In genomic region chr6:116676355-116676913, GRCm38 (mm10) we compare ENCODE assay signal across 19 mouse cellular contexts. TPM values are rescaled to one million over a fixed set of nuclear protein-coding genes. Genes with fewer than 3 reads are reported as not detected.
A peak's percentile ranks its signal among the peaks of the same experiment; 100 is the strongest.
DNase-seq lines count a peak whose midpoint lies in the region; ATAC-seq and TF ChIP-seq lines count a peak whose summit lies in the region.
"Had no signal": no experiment of that assay in that cellular context is flagged by ENCODE, and none has a peak within 500 bp of the region (broad histone marks: within the 10 kb centered on the region; RNA-seq: fewer than 3 reads in every experiment).

No protein-coding gene starts in this region.

- WGBS in heart, embryonic 10.5 days, result 53% methylated on average over 10 of the region's 10 CpGs
- 62% methylated on average over 10 of the region's 10 CpGs for WGBS in liver, embryonic 11.5 days
- 79% methylated on average over 10 of the region's 10 CpGs for WGBS in thymus, adult 2 months
- WGBS in midbrain, embryonic 11.5 days, result 86% methylated on average over 10 of the region's 10 CpGs

- no peak for TF ChIP-seq POLR2A in thymus, adult 2 months (IDR thresholded peaks at IDR 0.05; ENCODE audit: control insufficient read depth, extremely low read depth, insufficient read depth, low read length, poor library complexity)

- H3K9me3 ChIP-seq in heart, embryonic 10.5 days, result no peaks in the 10 kb centered on the region
- H3K9me3 ChIP-seq in liver, embryonic 11.5 days (ENCODE audit: control insufficient read depth, low read length), result no peaks in the 10 kb centered on the region
- no peaks in the 10 kb centered on the region for H3K9me3 ChIP-seq in midbrain, embryonic 11.5 days (ENCODE audit: control insufficient read depth, low read length)
- H3K9me3 ChIP-seq: embryonic facial prominence, embryonic 10.5 days; forebrain, embryonic 15.5 days; limb, embryonic 10.5 days; neural tube, embryonic 13.5 days; stomach, embryonic 15.5 days had no signal

- peaks cover 17% of the 10 kb centered on the region for H3K27me3 ChIP-seq in heart, embryonic 10.5 days (ENCODE audit: insufficient read depth, poor library complexity, severe bottlenecking)
- no peaks in the 10 kb centered on the region for H3K27me3 ChIP-seq in liver, embryonic 11.5 days (replicated peaks; ENCODE audit: control insufficient read depth, insufficient read depth, low read length)
- no peaks in the 10 kb centered on the region for H3K27me3 ChIP-seq in thymus, adult 2 months (ENCODE audit: control insufficient read depth, insufficient read depth, low read length)
- H3K27me3 ChIP-seq in midbrain, embryonic 11.5 days (ENCODE audit: control insufficient read depth, insufficient read depth, low read length), result no peaks in the 10 kb centered on the region; the same call in 1 of the 2 replicates
- H3K27me3 ChIP-seq: forebrain, embryonic 15.5 days; Patski; stomach, embryonic 15.5 days had no signal

- H3K36me3 ChIP-seq in heart, embryonic 10.5 days, result no peaks in the 10 kb centered on the region
- no peaks in the 10 kb centered on the region for H3K36me3 ChIP-seq in liver, embryonic 11.5 days (ENCODE audit: control insufficient read depth, insufficient read depth, low read length)
- H3K36me3 ChIP-seq in thymus, adult 2 months (ENCODE audit: control insufficient read depth, insufficient read depth, low read length), result no peaks in the 10 kb centered on the region
- no peaks in the 10 kb centered on the region for H3K36me3 ChIP-seq in midbrain, embryonic 11.5 days (ENCODE audit: control insufficient read depth, insufficient read depth, low read length)
- H3K36me3 ChIP-seq: embryonic facial prominence, embryonic 10.5 days; forebrain, embryonic 15.5 days; limb, embryonic 10.5 days; neural tube, embryonic 13.5 days; stomach, embryonic 15.5 days had no signal

- peak overlapping the region; percentile 64 for H3K27ac ChIP-seq in heart, embryonic 10.5 days
- H3K27ac ChIP-seq in liver, embryonic 11.5 days (ENCODE audit: low read depth, low read length), result no peak overlapping the region
- H3K27ac ChIP-seq in thymus, adult 2 months (ENCODE audit: control insufficient read depth, insufficient read depth, low read length), result no peak overlapping the region
- no peak overlapping the region for H3K27ac ChIP-seq in midbrain, embryonic 11.5 days (ENCODE audit: low read depth, low read length)
- H3K27ac ChIP-seq: forebrain, embryonic 15.5 days; neural tube, embryonic 13.5 days; stomach, embryonic 15.5 days had no signal

- no peak overlapping the region for H3K9ac ChIP-seq in liver, embryonic 11.5 days (ENCODE audit: low read depth, low read length)
- H3K9ac ChIP-seq in midbrain, embryonic 11.5 days (ENCODE audit: low read length), result no peak overlapping the region
- H3K9ac ChIP-seq: forebrain, embryonic 15.5 days; neural tube, embryonic 13.5 days; stomach, embryonic 15.5 days had no signal

- peaks cover 70% of the 10 kb centered on the region for H3K4me1 ChIP-seq in heart, embryonic 10.5 days
- peaks cover 11% of the 10 kb centered on the region for H3K4me1 ChIP-seq in liver, embryonic 11.5 days (replicated peaks; ENCODE audit: control insufficient read depth, insufficient read depth, low read length)
- peaks cover 20% of the 10 kb centered on the region for H3K4me1 ChIP-seq in thymus, adult 2 months (replicated peaks; ENCODE audit: control insufficient read depth, insufficient read depth, low read length)
- peaks cover 10% of the 10 kb centered on the region for H3K4me1 ChIP-seq in midbrain, embryonic 11.5 days (ENCODE audit: control insufficient read depth, insufficient read depth, low read length)

- 0 out of 2 replicates have a peak overlapping the region, but pooled peaks have one; percentile 4 for H3K4me3 ChIP-seq in heart, embryonic 10.5 days
- no peak overlapping the region for H3K4me3 ChIP-seq in liver, embryonic 11.5 days (ENCODE audit: low read depth, low read length)
- H3K4me3 ChIP-seq in thymus, adult 2 months (ENCODE audit: control insufficient read depth, insufficient read depth, low read length), result no peak overlapping the region
- H3K4me3 ChIP-seq in midbrain, embryonic 11.5 days (ENCODE audit: low read depth, low read length), result no peak overlapping the region
- H3K4me3 ChIP-seq: embryonic facial prominence, embryonic 10.5 days; erythroblast, embryonic 14.5 days; forebrain, embryonic 15.5 days; limb, embryonic 10.5 days; neural tube, embryonic 13.5 days; stomach, embryonic 15.5 days had no signal

- TF ChIP-seq CTCF in thymus, adult 2 months (IDR thresholded peaks at IDR 0.05; ENCODE audit: borderline replicate concordance, control insufficient read depth, extremely low read depth, insufficient read depth, low read length, poor library complexity), result no peak

- no peak overlapping the region for H3K4me2 ChIP-seq in liver, embryonic 11.5 days
- H3K4me2 ChIP-seq in midbrain, embryonic 11.5 days, result no peak overlapping the region
- H3K4me2 ChIP-seq: forebrain, embryonic 15.5 days; neural tube, embryonic 13.5 days; stomach, embryonic 15.5 days had no signal

- no peak for ATAC-seq in liver, embryonic 11.5 days (replicated peaks; ENCODE audit: low FRiP score)
- no peak for ATAC-seq in midbrain, embryonic 11.5 days (ENCODE audit: low FRiP score)
- ATAC-seq: forebrain, embryonic 15.5 days; Patski had no signal

- DNase-seq in heart, embryonic 10.5 days (ENCODE audit: low spot score), result peak; percentile 80
- no peak for DNase-seq in heart, adult 9 months (ENCODE audit: low spot score in 2 of 2)
- DNase-seq in liver, result peak; percentile 22
- DNase-seq in liver, embryonic 11.5 days (ENCODE audit: low spot score), result no peak
- DNase-seq in thymus, postnatal 25 days, result peak; percentile 14
- DNase-seq in thymus, adult 2 months, result no peak
- DNase-seq in midbrain, embryonic 11.5 days (ENCODE audit: low spot score, missing footprints), result no peak
- DNase-seq in layer of hippocampus, adult 18-20 months (ENCODE audit: low spot score in 2 of 2), result no peak
- DNase-seq: cerebellum, adult 11 months; cerebellum, postnatal 36 days; heart, postnatal 36 days had no signal

RNA-seq across cellular contexts. Expression of gene Rassf4, which starts 2.7 kb away (rescaled TPM):
- polyA plus RNA-seq in heart, embryonic 10.5 days (2016; fragmentation: Nextera tagmentation; extraction: Ambion mirVana), result 5.5 and 7.2 TPM in 2 replicates
- polyA plus RNA-seq in liver, embryonic 11.5 days (2014; fragmentation: Nextera tagmentation; extraction: Ambion mirVana), result 4.8 and 4.9 TPM in 2 replicates
- polyA plus RNA-seq in thymus, adult 2 months (2012; rRNA removed), result 10.5 and 14.2 TPM in 2 replicates
- polyA plus RNA-seq in midbrain, embryonic 11.5 days (2014; fragmentation: Nextera tagmentation; extraction: Ambion mirVana), result 41.2 and 42.6 TPM in 2 replicates
- total RNA-seq in layer of hippocampus, adult 18-20 months (2021), result 1 to 10 TPM; 3.3 to 3.9 TPM

RNA-seq across cellular contexts. Expression of gene Depp1, which starts 26.0 kb away (rescaled TPM):
- polyA plus RNA-seq in heart, embryonic 10.5 days (2016; fragmentation: Nextera tagmentation; extraction: Ambion mirVana), result 5.5 and 6.0 TPM in 2 replicates
- polyA plus RNA-seq in liver, embryonic 11.5 days (2014; fragmentation: Nextera tagmentation; extraction: Ambion mirVana), result 5.3 and 6.1 TPM in 2 replicates
- polyA plus RNA-seq in thymus, adult 2 months (2012; rRNA removed), result 5.9 and 6.5 TPM in 2 replicates
- polyA plus RNA-seq in midbrain, embryonic 11.5 days (2014; fragmentation: Nextera tagmentation; extraction: Ambion mirVana), result 6.5 and 6.8 TPM in 2 replicates
- total RNA-seq in layer of hippocampus, adult 18-20 months (2021), result 1 to 10 TPM; 2.4 to 3.0 TPM
- total RNA-seq: megakaryocyte-erythroid progenitor cell, adult 5-6 weeks had no signal

RNA-seq across cellular contexts. Expression of gene Tmem72, which starts 40.3 kb away (rescaled TPM):
- 0.04 and 0.14 TPM in 2 replicates for polyA plus RNA-seq in heart, embryonic 10.5 days (2016; fragmentation: Nextera tagmentation; extraction: Ambion mirVana)
- 0.01 and 0.03 TPM in 2 replicates for polyA plus RNA-seq in liver, embryonic 11.5 days (2014; fragmentation: Nextera tagmentation; extraction: Ambion mirVana)
- polyA plus RNA-seq in thymus, adult 2 months (2012; rRNA removed), result 0.04 TPM in 2 replicates
- 0.08 and 0.10 TPM in 2 replicates for polyA plus RNA-seq in midbrain, embryonic 11.5 days (2014; fragmentation: Nextera tagmentation; extraction: Ambion mirVana)
- total RNA-seq in layer of hippocampus, adult 18-20 months (2021), result under 1 TPM; 0.72 to 0.79 TPM
- polyA plus RNA-seq: erythroblast, embryonic 14.5 days had no signal

RNA-seq across cellular contexts. Expression of gene Zfp422, which starts 47.6 kb away (rescaled TPM):
- polyA plus RNA-seq in heart, embryonic 10.5 days (2016; fragmentation: Nextera tagmentation; extraction: Ambion mirVana), result 96.7 and 139 TPM in 2 replicates
- 92.5 and 98.5 TPM in 2 replicates for polyA plus RNA-seq in liver, embryonic 11.5 days (2014; fragmentation: Nextera tagmentation; extraction: Ambion mirVana)
- 42.6 and 50.1 TPM in 2 replicates for polyA plus RNA-seq in thymus, adult 2 months (2012; rRNA removed)
- polyA plus RNA-seq in midbrain, embryonic 11.5 days (2014; fragmentation: Nextera tagmentation; extraction: Ambion mirVana), result 369 and 397 TPM in 2 replicates
- 10 to 100 TPM; 20.5 to 24.6 TPM for total RNA-seq in layer of hippocampus, adult 18-20 months (2021)

Comparison
In these comparisons a context has a peak if more than half of its experiments do, and no peak if none do; other contexts are left out.
1. DNase-seq: peak in heart, embryonic 10.5 days (single experiment), liver (single experiment) and thymus, postnatal 25 days (single experiment); none in heart, adult 9 months (0 of 2), liver, embryonic 11.5 days (single experiment), thymus, adult 2 months (single experiment), midbrain, embryonic 11.5 days (single experiment) and layer of hippocampus, adult 18-20 months (0 of 2).